Mouse (Mus musculus): ENCODE data around the gene Klrc1.
"Not testable (repeated sequence)": the region's sequence is repeated elsewhere in the genome, so short reads cannot be mapped to it uniquely, and the experiment has no call there.

The Klrc1 gene

DNA sequence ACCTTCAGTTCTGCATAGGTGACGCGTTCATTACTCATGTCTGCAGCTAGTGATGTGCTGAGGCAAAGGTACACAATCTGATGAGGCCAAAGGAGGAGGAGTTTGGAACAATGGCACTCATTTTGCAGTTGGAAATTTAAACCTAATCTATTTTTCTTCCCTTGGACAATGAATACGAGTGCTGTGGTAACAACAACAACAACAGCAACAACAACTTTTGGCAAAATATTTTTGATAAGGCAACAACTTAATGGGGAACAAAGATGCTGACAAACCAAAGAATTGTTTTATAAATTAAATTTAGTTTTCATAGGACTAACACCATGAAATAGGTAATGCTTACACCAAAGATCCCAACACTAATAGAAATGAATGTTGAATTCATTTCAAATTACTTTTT, at the start of gene Klrc1:
Gene Klrc1 (minus strand): TSS at position 101 of the 400 bp plus-strand sequence.
- no peak for DNase-seq (ENCODE audit: low read depth, low spot score)

DNA sequence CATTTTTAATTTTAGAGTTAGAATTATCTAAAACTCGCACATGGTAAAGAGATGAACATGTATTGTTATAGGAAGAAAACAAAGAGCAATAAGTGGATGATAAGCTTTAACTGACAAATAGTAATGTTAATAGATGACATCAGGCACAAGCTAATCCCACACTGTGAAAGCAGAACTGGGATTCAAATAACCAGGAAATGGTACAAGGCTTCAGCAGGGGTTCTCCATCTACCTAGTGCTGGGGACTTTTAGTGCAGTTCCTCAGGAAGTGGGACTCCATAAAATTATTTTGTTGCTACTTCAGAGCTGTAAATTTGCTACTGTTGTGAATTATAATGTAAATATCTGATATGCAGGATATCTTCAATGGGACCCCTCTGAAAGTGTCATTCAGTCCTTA, 48.5 kb upstream of the Klrc1 start:
- DNase-seq (ENCODE audit: low read depth, low spot score), result no peak

DNA sequence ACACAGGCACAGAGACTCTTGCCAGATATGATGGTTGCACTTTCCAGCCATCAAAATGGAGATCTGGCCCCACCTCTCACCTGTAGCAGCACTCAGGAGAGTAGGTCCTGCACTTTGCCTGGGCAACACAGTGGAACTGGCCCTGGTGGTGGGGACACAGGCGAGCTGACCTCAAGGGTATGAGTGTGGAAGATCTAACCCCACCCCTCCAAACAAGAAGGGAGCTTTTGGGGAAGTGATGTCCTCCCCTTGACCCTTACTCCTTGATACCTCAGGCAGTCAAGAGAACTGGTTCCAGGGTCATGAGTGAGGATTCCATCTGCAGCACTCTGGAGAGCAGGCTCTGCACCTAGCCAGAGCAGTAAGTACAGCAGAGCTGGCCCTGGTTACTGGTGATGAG, 42.6 kb upstream of the Klrc1 start:
- no peak for DNase-seq (ENCODE audit: low read depth, low spot score)

DNA sequence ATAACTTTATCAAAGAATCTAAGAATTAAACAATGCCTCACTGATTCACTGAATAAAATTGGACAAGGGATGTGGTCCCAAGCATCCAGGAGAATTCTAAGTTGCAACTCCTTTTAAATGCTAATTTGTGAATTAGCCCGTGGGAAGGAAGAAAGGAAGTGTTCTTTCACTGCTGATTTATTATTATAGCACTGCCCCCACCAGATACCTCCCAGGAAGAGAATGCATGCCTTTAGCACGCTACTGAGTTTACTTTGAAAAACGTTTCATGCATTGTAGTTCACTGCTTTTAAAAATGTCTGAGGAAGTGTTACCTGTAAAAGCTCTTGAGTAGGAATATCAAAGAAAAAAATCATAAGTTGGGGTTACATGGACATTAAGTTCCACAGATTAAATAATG, 41.7 kb upstream of the Klrc1 start:
- no peak for DNase-seq (ENCODE audit: low read depth, low spot score)

DNA sequence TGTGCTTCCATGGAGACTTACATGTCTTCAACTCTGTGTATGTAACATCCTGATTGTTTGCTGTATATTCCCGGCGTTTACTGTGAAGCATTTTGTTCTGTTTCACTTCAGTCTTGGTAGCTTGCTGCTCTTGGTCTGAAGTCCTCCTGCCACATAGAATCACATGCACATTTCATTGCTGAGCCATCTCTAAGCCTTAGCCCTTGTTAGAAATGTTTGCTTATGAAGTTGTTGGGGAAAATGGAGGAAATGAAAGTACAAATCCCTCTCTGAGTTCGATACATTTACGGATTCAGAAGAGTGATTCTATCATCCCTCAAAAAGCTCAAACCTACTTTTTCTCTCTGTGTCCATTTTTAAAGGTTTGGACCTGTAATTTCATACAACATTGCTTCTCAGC, 38.3 kb upstream of the Klrc1 start, which contains the start of gene Klri1:
Gene Klri1 (minus strand): TSS at position 101 of the 400 bp plus-strand sequence.
- no peak for DNase-seq (ENCODE audit: low read depth, low spot score)

DNA sequence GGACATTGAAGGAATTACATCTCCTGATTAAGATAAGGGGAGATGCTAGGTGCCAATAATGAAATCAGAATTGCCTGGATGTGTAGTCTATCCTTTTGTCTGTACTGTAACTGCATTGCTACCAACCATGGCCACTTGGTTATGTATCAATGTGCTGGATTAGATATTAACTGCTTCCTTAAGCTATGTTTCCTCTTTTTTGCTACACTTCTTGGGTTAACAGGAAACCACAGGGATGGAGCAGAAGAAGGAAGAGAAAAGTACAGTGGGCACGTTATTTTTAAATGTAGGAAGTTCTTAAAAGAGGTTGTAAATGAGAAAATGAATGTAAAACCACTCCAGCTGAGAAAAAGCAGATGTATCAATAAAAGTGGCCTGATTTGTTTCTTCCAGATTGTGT, 34.8 kb upstream of the Klrc1 start:
- DNase-seq (ENCODE audit: low read depth, low spot score), result no peak

DNA sequence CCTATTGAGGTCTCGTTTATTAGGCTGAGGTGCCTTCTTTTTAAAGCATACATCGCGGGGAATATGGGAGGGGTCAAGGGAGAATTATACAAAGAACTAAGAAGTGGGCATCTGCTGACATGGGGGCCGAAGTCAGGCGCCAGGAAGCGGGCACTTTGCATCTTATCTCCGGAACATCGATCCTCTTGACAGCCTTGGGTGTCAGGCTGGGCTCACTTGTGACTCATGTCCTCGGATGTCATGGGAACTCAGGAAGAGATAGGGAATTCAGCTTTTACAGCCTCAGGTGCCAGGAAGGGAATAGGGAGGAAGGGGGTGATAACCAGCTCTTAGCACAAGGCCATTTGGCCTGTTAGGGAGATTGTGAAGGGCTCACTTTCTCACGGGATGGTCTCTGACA, 12.7 kb upstream of the Klrc1 start:
- DNase-seq (ENCODE audit: low read depth, low spot score), result not testable (repeated sequence)

DNA sequence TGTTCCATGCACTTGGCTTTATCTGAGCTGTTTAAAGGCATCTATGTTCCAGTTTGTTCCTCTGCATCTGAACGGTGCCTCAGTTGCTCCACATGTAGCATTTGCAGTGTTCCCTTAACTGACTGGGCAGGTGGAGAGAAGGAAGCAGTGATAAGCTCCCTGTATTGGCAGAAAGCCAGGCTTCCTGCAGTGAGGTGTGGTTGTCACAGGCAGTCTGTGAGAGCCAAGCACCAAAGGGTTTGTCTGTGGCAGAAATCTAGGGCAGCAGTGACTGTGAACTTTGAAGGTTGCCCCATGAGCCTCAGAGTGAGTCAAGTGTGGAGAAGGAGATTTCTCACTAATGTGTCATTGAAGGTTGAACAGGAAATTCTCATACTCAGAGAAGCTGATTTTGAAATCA, 1.6 kb upstream of the Klrc1 start:
- DNase-seq (ENCODE audit: low read depth, low spot score), result no peak

DNA sequence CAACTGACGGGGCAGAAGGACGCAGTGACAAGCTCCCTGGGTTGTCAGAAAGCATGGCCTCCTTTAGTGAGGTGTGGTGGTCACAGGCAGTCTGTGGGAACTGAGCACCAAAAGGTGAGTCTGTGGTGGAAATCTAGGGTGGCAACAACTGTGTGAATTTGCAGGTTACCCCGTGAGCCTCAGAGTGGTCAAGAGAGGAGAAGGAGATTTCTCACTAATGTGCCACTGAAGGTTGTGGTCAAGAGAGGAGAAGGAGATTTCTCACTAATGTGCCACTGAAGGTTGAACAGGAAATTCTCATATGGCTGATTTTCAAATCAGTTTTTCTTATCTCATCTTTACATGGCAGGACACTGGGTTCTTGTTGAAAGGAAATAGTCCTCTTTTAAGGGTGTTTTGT, 17.5 kb downstream of the Klrc1 start:
- DNase-seq (ENCODE audit: low read depth, low spot score), result not testable (repeated sequence)

DNA sequence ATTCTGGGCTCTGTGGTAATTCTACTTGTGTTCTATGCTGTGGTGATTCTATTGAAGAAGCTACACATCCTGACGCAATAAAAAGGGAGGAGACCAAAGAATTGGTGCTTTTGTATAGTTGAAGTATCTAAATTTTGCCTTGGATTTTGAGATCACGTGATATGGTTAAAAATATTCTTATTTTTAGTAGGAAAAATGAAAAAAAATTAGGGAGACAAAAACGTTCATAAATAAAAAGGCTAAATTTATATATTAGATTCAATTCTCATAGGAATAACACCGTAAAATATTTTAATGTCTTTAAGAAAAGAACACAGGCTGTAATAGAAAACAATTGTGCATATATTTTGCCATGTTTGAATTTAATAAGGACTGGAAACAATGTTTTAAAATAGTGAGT, 18.2 kb downstream of the Klrc1 start, which contains the start of gene Klrc2:
Gene Klrc2 (minus strand): TSS at position 101 of the 400 bp plus-strand sequence.
- DNase-seq (ENCODE audit: low read depth, low spot score), result not testable (repeated sequence)

DNA sequence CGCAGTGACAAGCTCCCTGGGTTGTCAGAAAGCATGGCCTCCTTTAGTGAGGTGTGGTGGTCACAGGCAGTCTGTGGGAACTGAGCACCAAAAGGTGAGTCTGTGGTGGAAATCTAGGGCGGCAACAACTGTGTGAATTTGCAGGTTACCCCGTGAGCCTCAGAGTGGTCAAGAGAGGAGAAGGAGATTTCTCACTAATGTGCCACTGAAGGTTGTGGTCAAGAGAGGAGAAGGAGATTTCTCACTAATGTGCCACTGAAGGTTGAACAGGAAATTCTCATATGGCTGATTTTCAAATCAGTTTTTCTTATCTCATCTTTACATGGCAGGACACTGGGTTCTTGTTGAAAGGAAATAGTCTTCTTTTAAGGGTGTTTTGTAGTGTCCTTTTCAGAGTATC, 34.7 kb downstream of the Klrc1 start:
- DNase-seq (ENCODE audit: low read depth, low spot score), result not testable (repeated sequence)

DNA sequence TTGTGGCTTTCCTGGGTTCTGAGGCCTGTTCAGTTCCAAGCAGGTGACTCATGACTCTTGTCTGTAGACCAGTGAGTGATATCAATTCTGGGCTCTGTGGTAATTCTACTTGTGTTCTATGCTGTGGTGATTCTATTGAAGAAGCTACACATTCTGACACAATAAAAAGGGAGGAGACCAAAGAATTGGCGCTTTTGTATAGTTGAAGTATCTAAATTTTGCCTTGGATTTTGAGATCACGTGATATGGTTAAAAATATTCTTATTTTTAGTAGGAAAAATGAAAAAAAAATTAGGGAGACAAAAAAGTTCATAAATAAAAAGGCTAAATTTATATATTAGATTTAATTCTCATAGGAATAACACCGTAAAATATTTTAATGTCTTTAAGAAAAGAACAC, 35.5 kb downstream of the Klrc1 start, which contains the start of gene Klrc3:
Gene Klrc3 (minus strand): TSS at position 101 of the 400 bp plus-strand sequence.
- not testable (repeated sequence) for DNase-seq (ENCODE audit: low read depth, low spot score)

DNA sequence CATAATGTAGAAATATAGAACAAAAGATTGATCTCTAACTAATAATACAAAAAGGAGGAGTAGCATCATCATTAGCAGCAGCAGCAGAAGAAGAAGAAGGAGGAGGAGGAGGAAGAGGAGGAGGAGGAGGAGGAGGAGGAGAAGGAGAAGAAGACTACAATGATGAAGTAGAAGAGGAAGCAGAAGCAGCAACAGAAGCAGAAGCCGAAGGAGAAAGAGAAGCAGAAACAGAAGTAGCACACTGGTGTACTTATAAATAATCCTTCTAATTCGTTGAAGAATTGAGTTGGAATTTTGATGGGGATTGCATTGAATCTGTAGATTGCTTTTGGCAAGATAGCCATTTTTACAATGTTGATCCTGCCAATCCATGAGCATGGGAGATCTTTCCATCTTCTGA, 47.7 kb downstream of the Klrc1 start:
- DNase-seq (ENCODE audit: low read depth, low spot score), result not testable (repeated sequence)

DNA sequence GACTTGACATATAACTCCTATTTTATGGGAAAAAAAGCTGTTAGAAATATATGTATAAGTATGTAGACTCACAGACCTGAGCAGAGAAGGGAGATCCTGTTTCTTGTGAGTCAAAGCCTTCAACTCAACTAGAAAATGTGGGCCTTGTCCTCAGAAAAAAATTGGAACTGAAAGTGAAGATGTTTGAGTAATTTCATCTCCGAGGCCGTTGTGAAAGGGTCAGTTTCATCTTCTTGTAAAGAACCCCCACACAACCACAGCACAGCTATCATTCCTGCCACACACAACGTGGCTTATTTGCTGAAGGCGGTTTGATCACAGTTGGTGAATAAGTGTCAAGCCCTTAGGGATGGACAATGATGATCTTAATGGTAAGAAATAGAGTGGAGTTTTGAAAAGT, 55.0 kb downstream of the Klrc1 start, which contains the start of gene Klrk1:
Gene Klrk1 (minus strand): TSS at position 130 of the 400 bp plus-strand sequence.
- no peak for DNase-seq (ENCODE audit: low read depth, low spot score)
